Mouse (Mus musculus) mesoderm, embryonic 11.5 days (tissue): ENCODE measurements around the gene Art1.

Source experiments
- DNase-seq: peaks from one replicate; pipeline ENCODE4 v3.0.0-alpha.2; 2012; ENCODE audit warnings: low read depth, low spot score

The Art1 gene

GRCm38 (mm10) chr7:102101487-102101886 is at the start of gene Art1:
Gene Art1 (plus strand): TSS chr7:102101743.
- DNase-seq, result no peak

GRCm38 (mm10) chr7:102061353-102061752 is 40.2 kb upstream of the Art1 start:
- no peak for DNase-seq

GRCm38 (mm10) chr7:102062203-102062602 is 39.3 kb upstream of the Art1 start:
- DNase-seq, result no peak

- DNase-seq, result no peak
Observed at GRCm38 (mm10) chr7:102063891-102064290, 37.7 kb upstream of the Art1 start.

- no peak for DNase-seq
Observed at GRCm38 (mm10) chr7:102064655-102065045, 36.9 kb upstream of the Art1 start.

GRCm38 (mm10) chr7:102065046-102065891 is 36.3 kb upstream of the Art1 start, which contains the start of the genes Rnf121, Xndc1 and Xntrpc:
Gene Rnf121 (minus strand): TSS chr7:102065469.
Gene Xndc1 (plus strand): TSS chr7:102065511.
Gene Xntrpc (plus strand): TSS chr7:102065713.
- DNase-seq, result peak; percentile 91

GRCm38 (mm10) chr7:102066363-102066762 is 35.2 kb upstream of the Art1 start:
- DNase-seq, result no peak

GRCm38 (mm10) chr7:102076714-102077296 is 24.7 kb upstream of the Art1 start:
- DNase-seq, result peak; percentile 37

- DNase-seq, result no peak
Observed at GRCm38 (mm10) chr7:102078517-102078916, 23.0 kb upstream of the Art1 start.

GRCm38 (mm10) chr7:102080311-102080710 is 21.2 kb upstream of the Art1 start:
- no peak for DNase-seq

GRCm38 (mm10) chr7:102081784-102082183 is 19.8 kb upstream of the Art1 start:
- no peak for DNase-seq

- DNase-seq, result no peak
Observed at GRCm38 (mm10) chr7:102082816-102083215, 18.7 kb upstream of the Art1 start, which contains the start of gene Trpc2. Gene Trpc2 (plus strand): TSS chr7:102083116.

- DNase-seq, result no peak
Observed at GRCm38 (mm10) chr7:102084041-102084696, 17.4 kb upstream of the Art1 start.

- DNase-seq, result no peak
Observed at GRCm38 (mm10) chr7:102087336-102087735, 14.2 kb upstream of the Art1 start.

- peak; percentile 75 for DNase-seq
Observed at GRCm38 (mm10) chr7:102099760-102100661, 1.5 kb upstream of the Art1 start.

GRCm38 (mm10) chr7:102100868-102101267 is 675 bp upstream of the Art1 start:
- DNase-seq, result no peak

- no peak for DNase-seq
Observed at GRCm38 (mm10) chr7:102102241-102102640, 698 bp downstream of the Art1 start.

GRCm38 (mm10) chr7:102102696-102103095 is 1.2 kb downstream of the Art1 start:
- no peak for DNase-seq

- no peak for DNase-seq
Observed at GRCm38 (mm10) chr7:102103555-102103954, 2.0 kb downstream of the Art1 start.

GRCm38 (mm10) chr7:102104126-102104525 is 2.6 kb downstream of the Art1 start:
- DNase-seq, result no peak

GRCm38 (mm10) chr7:102106700-102107141 is 5.2 kb downstream of the Art1 start:
- DNase-seq, result no peak
